Mouse (Mus musculus) c-Kit-positive CD71-positive TER-119-positive erythroid progenitor cells, embryonic 14.5 days (primary cell): ENCODE measurements around the gene Calb2.

Experiments
- DNase-seq: peaks from one replicate; pipeline ENCODE4 v3.0.0-alpha.2; 2013; ENCODE audit warnings: low spot score

The Calb2 gene

DNA sequence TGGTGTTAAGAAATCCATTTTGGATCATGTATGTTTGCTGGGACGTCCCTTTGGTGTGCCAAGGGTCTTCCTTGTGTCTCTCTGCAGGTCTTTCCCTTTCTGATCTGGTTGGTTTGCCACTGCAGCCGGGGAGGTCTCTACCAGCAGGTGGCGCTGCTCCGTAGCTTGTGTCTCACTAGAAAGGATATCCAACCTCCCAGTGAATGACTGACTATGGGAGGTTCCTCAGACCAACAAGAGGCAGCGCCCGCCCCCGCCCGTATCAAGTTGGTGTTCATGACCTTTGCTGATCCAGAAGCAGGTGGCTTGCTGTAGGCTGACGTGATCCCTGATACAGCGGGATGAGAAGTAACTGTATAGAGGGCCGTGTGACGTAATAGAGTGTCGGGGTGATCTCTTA is 37.5 kb downstream of the Calb2 start:
- DNase-seq = peak; percentile 49

DNA sequence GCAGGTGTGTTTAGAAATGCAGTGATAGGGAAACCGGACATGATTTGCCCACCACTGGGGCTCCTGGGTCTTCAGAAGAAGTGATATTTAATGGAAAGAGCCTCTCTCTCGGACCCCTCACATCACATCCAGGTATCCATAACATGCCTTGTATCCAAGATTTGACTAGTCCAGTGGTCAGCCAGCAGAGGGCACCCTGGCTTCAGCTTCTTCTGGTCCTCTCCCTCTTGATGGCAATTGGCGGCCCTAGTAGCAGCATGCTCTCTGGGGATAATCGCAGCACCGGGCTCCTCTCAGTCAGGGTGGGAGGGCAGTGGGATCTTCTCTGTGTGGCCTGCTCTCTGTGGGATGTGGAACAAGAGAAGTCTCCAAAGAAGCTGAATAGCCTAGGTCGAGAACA is 48.3 kb downstream of the Calb2 start:
- DNase-seq = no peak

DNA sequence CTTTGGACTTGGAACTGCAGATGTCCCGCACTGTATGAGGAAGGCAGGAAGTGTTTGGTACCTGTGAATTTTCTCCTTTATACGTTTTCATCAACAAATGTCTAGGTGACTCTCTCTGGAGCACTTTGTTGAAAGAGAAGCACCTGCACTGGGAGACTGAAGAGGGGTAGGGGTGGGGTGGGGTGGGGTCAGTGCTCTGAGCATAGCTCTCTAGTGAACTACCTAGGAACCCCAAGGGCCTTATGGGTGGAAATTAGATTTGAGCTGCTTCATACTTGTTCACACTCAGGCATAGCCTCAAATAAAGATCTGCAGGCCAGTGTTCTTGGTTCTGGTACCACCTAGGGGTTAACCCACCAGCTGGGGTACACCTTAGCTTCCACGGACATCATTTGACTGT is 65.4 kb downstream of the Calb2 start, which contains the start of gene Gm17720:
TSS of gene Gm17720 (minus strand) at position 101 of the 400 bp plus-strand sequence.
- DNase-seq = no peak

DNA sequence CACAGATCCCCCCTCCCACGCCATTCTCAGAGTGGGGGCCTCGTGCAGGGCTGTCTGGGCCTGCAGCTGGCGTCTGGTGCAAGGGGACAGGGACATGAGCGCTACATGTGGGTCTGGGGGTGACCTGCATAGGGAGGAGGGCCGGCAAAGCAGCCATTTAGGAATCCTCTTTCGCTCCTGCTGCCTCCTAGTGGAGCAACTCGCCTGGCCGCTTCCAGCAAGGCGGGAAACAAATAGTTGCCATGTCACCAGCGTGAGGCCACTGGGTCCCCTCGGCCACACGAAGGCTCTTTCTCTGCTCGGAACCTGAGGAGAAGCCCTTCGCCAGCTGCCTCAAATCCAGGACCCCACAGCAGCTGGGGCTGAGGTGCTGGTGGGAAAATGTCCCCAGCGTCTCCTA is 66.3 kb downstream of the Calb2 start:
- no peak for DNase-seq

DNA sequence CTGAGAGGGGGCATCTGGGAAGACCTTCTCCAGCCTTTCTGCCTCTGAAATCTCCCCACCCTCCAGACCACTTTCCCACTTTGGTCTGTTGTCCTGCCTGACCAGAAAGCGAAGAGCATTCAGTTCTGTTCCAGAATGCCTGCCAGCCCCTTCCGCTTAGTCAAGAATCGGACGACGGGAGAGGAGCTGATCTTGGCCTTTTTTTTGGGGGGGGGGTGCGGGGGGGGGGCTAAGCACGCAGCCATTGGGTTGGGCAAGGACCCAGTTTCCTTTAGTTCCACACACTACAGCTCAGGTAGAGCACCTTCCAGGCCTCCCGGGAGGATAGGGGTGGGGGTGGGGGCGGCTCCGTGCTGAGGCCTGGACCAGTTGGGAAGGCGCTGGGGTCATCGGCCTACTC is 67.1 kb downstream of the Calb2 start, which contains the start of gene Gm21964:
TSS of gene Gm21964 (plus strand) at position 301 of the 400 bp plus-strand sequence.
- no peak for DNase-seq

DNA sequence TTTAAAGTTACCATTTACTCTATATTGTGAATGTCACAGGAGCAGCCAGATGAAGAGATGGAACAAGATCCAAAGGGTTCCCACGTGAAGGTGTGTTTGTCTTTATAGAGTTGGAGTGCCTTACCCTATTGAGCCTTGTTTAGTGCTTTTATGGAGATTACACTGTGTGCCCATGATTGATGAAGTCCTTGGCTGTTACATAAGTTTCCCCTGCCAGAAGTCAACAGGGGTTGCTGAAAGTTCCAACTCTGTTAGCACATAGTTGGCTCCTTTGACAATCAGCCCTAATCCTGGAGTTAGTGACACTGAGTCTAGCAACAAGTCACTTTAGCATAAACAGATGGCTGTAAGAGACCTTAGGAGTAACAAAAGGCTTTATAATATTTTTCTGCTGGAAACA is 76.1 kb downstream of the Calb2 start:
- no peak for DNase-seq
